Mouse (Mus musculus): ENCODE data around the gene Scamp1.

GRCm38 (mm10) chr13:94253052-94253451, 32.6 kb downstream of the Scamp1 start:
- no peak for TF ChIP-seq POLR2A (IDR thresholded peaks at IDR 0.05; ENCODE audit: insufficient read depth, low read depth, low read length)
- TF ChIP-seq CTCF (IDR thresholded peaks at IDR 0.05; ENCODE audit: insufficient read depth, low read depth, low read length) = no peak

Data from olfactory bulb, adult 2 months (tissue).